Mouse (Mus musculus) inflammation-experienced regulatory T-cells, adult 6 months (primary cell): ENCODE data around the gene Hps4. TPM values are rescaled to one million over a fixed set of nuclear protein-coding genes. Genes with fewer than 3 reads are reported as not detected.

ENCODE experiments used
- ATAC-seq: one replicate; pipeline ENCODE4 v1.8.0; 2017
- polyA plus RNA-seq, 3 experiments: library from polyadenylated mRNA; unstranded; fragments of 100-300 nt; shearing (Covaris generic); gene quantifications; one replicate each; pipeline ENCODE4 v1.2.1; 2017

Gene Hps4
- polyA plus RNA-seq, 3 experiments from 2014 or later, result 13.9 to 19.0 (median 16.4) TPM

DNA sequence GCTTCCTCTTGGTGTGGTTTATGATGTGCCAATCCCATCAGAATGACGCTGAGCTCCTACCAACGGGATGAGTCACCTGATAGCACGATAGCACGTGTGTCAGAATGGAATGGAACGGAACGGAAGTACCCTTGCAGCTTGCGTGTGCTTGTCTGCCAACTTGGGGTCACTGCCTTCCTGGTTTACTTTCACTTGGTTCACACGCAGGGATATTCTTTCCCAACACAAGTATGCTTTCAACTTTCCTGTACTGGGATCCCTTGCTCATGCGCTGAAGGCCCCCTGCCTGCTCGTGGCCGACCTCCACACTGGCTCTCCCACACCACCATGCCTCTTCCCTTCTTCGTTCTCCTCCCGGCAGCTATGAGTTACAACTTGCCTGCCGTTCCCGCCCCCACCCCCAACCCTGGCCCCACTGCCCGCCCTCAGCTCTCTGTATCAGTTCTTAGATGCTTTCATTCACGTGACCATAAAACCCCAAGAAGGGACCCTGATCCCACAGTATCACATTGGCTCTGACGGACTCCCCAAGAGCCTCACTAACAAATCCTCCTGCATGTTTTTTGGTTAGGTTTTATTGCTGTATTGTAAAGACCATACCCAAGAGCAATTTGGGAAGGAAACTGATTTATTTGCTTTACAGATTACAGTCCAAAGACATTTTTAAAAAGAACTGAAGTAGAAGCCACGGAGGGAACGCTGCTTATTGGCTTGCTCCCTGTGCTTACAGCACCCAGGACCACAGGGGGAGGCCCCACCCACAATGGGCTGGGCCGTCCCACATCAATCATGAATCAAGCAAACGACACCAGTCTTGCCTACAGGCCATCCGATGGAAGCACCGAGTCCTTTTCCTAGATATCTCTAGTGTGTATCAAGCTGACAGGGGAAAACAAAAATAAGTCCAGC is 18.0 kb upstream of the Hps4 start:
- peak; percentile 77 for ATAC-seq

DNA sequence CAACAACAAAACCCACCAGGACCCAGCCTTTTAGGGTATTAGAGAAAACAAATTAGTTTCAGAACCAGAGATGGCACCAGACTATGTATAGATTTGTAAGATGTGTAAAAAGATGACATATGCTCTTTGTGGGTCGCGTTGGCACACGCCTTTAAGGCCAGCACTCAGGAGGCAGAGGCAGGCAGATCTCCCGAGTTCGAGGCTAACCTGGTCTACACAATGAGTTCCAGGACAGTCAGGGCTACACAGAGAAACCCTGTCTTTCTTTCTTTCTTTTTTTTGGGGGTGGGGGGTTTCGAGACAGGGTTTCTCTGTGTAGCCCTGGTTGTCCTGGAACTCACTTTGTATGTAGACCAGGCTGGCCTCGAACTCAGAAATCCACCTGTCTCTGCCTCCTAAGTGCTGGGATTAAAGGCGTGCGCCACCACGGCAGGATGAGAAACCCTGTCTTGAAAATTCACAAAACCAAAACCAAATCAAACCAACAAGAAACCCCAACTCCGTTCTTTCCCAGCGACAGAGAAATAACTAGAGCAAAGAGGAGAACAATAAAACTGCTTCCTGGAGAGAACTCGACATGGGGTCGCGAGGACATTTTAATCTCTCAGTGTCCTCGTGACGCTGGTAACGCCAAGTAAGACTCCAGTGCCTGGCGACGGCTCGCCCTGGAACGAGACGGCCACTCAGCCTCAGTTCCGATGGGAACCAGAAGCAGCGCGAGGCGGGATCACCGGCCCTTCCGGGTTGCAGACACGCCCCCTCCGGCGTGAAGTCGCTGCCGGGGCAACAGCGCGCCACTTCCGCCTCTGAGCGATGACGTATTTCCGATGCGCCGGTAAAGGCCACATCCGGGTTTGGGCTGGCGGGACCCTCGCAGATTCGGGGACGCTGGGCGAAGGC is 17.1 kb upstream of the Hps4 start, which contains the start of gene Tfip11:
TSS of gene Tfip11 (plus strand) at position 813 of the 900 bp plus-strand sequence.
- peak; percentile 69 for ATAC-seq

DNA sequence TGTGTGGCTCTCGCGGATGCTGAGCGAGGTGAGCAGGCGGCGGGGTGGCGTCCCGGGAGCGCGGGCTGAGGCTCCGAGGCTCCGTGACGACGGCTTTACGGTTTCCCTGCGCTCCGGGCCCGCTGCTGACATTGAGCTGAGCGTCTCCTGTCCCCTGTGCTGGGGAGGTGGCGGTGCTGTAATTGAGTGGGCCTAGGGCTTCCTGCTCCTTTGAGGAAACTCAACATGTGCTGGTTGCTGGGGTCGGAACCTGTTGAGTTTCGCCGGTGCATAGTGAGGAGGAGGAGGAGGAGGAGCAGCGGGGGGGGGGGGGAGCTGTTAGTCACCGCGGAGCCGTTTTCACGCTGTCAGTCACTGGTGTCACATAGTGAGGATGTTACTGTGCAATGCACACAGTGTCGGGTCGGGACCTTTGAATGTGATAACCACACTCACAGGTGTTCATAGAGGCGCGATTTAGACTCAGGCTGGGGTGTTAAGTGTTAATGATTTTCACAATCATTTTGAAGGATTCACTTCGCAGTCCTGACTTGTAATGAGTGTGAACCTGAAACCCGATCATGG is 16.4 kb upstream of the Hps4 start:
- peak; percentile 20 for ATAC-seq

DNA sequence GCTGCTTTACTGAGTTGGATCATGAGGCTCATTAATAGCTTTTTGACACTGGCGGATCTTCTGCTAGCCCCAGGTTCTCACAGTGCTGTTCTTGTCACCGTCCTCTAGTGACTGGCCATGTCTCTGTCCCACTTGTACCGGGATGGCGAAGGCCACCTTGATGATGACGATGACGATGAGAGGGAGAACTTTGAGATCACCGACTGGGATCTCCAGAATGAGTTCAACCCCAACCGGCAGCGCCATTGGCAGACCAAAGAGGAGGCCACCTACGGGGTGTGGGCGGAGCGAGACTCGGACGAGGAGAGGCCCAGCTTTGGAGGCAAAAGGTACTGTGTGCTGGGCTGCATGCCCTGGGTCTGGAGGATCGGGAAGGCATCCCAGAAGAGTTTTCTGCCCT is 15.0 kb upstream of the Hps4 start:
- no peak for ATAC-seq

DNA sequence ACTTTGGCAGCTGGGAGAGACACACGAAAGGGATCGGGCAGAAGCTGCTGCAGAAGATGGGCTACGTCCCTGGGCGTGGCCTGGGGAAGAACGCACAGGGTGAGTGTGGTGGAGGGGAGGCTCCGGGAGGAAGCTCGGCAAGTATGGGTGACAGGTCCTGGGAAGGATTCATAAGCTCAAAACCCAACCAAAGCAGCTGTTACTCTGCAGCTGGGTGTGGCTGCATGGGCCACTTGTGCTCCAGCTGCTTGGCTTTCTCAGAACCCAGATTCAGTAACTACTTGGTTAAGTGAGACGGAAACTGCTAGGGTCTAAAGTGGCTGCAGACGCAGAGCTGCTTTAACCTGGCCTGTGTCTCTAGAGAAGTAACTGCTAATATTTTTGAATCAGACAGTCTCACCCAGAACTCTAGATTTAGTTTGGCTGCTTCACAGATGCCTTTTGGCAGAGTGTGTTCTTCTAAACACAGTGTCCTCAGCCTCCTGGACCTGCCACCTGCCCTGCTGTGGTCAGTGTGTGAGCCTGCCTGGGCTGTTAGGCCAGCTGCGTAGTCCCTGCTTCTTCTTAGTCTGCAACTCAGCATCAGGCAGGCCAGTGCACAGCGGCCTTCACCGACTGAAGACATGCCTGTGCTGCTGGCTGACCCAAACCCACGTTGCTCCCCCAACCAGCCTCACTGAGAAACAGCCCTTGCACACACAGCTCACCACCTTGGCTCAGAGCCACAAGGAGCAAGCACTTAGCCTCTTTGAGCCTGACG is 12.9 kb upstream of the Hps4 start:
- no peak for ATAC-seq

DNA sequence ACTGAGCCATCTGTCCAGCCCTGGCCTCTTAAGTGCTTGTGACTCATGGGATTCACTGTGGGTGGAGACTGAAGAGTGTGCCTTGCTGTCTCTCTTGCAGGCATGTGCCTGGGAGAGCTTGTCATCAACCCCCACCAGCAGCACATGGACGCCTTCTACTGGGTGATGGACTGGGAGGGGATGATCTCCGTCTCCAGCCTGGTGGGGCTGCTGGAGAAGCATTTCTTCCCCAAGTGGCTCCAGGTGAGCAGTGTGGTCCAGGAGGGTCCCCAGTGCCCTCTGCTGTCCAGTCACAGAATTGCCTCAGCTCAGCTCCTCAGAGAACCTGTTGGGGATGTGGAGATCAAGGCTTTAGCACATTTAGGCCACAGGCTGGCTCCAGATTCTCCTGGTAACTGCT is 7.4 kb upstream of the Hps4 start:
- ATAC-seq, result peak; percentile 64

DNA sequence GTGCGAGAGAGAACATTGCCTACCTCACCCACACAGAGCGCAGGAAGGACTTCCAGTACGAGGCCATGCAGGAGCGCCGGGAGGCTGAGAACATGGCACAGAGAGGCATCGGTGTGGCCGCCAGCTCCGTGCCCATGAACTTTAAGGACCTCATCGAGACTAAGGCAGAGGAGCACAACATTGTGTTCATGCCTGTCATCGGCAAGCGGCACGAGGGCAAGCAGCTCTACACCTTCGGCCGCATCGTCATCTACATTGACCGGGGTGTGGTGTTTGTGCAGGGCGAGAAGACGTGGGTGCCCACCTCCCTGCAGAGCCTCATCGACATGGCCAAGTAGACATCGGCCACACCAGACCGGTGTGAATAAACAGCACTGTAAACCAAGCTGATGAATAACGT is 5.9 kb upstream of the Hps4 start:
- ATAC-seq, result no peak

DNA sequence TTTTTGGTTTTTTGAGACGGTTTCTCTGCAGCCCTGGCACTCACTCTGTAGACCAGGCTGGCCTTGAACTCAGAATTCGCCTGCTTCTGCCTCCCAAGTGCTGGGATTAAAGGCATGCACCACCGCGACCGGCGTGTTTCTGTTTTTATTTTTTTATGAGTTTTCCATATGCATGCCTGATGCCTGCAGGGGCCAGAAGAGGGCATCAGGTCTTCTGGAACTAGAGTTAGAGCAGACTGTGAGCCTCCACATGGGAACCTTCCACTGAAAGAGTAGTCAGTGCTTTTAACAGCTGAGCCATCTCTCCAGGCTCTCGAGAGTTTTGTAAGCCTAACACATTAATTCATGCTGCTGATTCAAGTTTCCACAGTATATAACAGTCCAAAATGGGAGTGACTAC is 3.7 kb upstream of the Hps4 start:
- no peak for ATAC-seq

DNA sequence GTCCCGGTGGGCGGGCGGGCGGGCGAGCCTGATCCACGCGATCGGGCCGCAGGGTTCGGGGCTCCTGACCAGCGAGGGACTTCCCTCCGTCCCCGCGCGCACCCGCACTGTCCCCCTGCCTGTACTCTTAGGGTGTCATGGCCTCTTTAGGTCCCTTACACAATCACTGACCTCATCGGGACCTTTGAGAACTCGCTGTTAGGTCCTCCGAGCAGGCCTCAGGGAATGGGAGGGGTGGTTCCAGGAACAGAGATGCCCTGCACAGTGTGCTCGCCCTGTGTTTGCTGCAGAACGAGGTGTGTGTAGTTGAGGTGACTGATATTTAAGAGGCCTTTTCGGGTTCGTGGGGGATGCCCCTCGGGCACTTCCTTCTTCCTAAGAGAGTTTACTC is 317 bp downstream of the Hps4 start:
- ATAC-seq, result peak; percentile 45

DNA sequence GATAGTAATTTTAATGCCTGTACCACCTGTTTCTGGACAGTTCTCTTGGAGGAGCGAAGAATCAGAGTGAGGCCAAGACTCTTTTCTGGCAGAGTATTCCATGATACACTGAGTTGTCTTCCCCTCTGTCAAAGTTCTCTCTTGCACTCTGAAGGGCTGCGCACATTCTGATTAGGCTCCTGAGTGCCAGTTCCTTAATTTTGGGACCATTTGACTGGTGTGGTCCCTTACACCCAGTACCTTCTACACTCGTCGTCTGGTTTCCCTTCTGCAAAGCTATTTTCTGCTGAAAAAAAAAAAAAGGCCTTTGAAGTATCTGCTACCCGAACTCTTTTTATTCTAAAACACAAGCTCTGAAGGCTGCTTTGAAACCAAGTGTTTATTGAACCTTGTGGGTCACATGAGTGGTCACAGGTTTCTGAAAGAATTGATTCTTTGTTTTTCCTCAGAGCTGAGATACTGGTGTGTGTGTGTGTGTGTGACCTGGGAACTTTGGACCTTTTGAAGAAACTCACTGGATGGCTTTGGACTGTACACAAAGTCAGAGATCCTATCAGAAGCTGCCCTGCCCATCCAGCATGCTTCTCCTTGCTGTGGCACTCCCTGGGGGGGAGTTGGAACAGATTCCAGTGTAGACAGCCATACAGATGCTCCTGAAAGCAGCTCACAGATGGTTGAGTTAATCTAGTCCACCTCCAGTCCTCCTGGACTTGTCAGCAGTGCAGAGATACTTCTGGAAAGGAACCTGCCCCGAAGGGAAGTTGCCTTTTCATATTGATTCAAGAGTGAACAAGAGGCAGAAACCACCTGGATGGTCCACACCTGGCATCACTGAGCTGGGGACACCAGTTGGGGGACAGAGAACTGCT is 1.4 kb downstream of the Hps4 start:
- ATAC-seq, result no peak

DNA sequence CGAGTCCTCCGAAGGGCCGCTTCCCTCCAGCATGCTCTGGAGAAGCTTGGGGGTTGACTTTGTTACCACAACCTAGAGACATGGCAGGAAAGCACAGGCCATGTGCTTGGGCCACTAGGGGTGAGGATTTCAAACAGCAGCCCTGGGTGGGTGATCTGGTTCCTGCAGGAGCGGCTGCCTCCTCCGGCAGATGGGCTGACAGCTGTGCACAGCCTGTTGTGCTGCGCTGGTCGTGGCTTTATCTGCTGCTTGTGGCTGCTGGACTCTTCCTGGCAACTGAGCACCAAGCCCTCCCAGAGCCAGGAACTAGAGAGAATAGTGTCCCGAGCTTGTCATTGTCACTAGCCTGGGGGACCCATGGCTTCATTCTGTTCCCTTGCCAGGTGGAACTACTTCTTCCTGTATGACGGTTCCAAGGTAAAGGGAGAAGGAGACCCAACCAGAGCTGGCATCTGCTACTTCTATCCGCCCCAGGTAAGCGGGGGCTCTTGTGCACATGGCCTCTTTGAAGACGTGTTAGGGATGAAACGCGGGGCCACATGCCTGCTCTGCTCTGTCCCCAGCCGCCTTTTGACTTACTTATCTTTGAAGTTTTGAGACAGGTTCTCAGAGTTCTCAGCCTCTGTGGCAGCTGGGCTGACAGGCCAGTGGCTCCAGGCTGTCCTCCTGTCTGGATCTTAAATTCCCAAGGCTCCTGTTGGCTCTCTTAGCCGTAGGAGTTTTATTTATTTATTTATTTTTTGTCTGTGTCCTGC is 3.5 kb downstream of the Hps4 start:
- ATAC-seq, result no peak

DNA sequence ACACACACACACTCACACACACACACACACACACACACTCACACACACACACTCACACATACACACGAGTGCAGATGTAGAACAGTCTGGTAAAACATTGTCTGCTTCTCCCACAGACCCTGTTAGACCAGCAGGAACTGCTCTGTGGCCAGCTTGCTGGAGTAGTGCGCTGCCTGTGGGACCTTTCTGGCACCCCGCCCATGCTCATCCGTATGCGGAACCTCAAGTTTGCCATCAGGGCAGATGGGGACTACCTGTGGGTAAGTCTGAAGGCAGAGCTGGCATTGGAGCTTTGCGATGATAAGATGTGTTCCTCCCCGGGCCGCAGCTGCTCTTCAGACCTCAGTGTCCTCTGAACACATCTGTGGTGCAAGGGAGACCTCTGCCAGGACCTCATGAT is 6.3 kb downstream of the Hps4 start:
- no peak for ATAC-seq

DNA sequence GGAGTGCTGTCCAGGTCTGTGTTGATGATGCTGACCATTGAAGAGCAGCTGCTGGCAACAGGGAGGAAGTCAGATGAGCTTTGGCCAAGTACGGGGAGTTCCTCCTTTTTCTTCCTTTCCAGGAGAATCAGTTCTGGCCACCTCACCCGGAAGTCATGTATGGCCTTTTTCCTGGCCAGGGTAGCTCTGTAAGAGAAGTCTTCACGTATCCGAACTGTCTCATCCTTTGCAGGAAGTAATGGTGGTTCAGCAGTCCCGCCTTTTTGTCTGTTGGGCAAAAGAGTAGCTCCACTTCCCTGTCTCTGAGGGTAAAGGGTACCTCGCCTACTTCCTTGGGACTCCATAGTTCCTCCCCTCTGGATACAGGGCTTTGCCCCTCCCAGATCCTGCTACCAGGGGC is 12.6 kb downstream of the Hps4 start:
- no peak for ATAC-seq

DNA sequence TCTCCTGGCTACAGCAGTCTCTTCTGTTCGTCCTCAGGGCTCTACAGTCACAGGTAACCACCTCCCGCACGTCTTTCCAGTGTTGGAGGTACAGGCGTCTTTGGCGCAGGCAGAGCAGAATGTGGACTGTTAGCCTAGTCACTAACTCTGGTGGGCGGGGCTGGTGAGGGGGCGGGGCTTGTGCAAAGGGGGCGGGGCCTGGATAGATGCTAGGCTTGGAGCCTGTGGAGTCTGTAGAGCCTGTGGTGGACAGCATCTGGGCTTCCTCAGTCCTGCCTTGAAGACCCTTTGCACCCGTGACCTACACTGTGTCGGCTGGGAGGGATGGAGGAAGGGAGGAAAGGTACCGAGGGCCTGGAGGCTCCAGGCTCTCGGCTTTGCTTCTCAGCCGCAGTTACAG is 13.0 kb downstream of the Hps4 start, which contains the start of gene Gm6583:
TSS of gene Gm6583 (minus strand) at position 124 of the 400 bp plus-strand sequence.
- no peak for ATAC-seq

DNA sequence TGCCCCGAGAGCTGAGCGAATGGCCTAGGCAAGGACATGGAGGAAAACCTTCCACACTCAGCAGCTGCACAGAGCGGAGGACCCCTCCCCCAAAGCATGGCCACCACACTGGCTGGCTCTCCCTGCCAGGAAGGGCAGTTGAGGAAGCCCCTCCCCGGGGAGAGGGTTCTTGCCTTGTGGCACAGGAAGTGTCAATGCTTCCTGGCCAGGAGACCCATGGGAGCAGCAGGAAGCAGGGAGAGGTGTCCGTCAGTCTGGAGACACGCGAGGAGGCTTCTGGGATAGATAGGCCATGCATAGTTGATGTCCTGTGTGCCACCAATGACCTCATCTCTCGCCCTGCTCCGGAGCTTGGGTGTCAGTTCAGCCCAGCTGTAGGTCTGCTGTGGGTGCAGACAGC is 13.4 kb downstream of the Hps4 start:
- no peak for ATAC-seq

DNA sequence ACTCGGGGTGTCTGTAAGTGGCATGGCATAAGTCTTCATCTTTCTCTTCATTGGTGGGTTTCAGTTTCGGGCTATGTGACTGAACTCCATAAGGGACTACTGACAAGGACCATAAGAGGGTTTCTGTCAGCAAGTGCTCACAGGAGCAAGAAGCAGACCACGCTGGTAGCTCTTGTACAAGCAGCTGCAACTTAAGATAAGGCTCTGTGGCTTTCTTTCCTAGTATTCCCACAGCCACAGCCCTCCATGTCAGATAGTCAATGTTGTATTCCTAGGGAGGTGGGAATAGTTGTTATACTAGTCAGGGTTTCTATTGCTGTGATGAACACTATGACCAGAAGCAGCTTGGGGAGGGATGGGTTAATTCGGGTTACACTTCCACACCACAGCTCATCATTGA is 16.6 kb downstream of the Hps4 start:
- ATAC-seq, result no peak

DNA sequence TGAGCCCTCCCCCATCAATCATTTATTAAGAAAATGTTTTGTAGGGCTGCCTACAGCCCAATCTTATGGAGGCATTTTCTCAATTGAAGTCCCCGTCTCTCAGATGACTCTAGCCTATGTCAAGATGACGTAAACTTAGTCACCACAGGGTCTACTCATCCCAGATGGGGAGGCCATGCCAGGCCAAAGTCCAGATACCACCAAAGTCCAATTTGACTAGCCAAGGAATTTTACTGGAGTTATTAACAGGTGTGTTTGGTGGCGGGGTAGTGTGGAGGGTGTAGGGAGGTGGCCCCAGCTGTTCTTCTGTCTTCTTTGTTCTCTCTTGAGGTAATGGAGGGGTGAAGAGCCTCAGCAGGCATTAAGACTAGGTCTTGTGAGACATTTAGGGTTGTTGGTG is 17.2 kb downstream of the Hps4 start:
- no peak for ATAC-seq

DNA sequence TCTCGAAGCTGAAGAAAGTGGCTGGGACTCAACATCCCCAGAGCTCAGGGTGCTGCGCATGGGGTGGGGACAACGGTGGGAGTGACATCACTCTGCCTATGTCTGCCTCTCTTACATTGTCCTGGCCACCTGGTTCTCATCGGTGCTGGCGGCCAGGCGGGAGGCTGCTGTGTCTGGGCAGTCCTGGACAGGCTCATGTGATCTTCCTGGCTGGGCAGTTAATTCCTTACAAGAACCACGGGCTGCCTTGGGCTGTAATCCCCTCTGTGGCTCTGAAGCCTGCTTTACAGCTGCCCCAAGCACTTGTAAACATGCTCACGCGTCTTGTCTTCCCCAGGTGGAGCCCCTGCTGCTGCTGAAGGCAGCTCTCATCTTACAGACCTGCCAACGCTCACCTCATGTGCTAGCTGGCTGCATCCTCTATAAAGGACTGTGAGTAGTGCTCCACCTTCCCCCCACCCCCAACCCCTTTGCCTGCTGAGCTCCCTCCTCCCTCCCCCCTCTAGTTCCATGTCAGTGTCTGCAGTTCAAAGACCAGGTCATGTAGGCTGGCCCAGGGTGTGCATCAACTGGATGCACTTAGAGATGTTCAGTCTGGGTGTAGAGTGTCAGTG is 21.4 kb downstream of the Hps4 start:
- ATAC-seq, result no peak

DNA sequence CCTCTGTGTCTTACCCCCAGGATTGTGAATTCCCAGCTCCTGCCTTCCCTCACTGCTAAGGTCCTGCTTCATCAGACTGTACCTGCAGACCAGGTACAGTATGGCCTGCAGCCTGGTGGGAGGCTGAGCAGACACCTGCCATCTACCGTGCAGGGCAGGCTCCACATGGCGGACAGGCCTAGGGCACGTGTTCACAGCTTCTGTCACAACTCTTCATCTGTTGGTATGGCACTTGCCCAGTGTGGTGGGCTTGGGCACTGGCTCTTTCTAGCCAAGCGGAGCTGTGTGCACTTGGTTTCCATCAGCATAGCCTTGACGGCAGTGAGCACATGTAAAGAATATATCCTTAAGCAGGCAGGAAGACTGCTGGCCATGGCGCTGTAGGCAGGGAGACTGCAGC is 24.0 kb downstream of the Hps4 start:
- ATAC-seq, result no peak

DNA sequence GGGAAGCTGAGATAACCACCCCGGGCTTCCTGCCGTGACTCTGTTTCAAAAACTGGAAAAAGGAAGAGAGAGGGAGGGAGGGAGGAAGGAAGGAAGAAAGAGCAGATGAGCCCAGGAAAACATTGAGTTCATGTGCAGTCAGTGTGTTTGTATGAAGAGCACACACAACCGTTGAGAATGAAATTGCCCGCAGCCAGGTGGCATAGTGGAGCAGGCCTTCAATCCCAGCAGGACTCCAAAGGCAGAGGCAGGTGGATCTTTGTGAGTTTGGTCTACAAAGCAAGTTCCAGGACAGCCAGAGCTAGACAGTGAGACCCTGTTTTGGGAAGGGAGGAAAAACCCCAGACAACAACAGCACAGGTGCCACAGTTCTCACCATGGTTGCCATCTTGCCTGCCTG is 24.5 kb downstream of the Hps4 start:
- no peak for ATAC-seq
